Mouse (Mus musculus) liver, embryonic 14.5 days (tissue): Measurements from ENCODE around the gene Papln.

Experiments used
- CTCF ChIP-seq: IDR thresholded peaks from 2 replicates; pipeline ENCODE4 v1.5.1; 2016; ENCODE audit warnings: antibody characterized with exemption, low read depth, control low read depth
- EP300 ChIP-seq: IDR thresholded peaks from 2 replicates; pipeline ENCODE4 v1.6.1; 2016; ENCODE audit warnings: antibody characterized with exemption, low read depth

DNA sequence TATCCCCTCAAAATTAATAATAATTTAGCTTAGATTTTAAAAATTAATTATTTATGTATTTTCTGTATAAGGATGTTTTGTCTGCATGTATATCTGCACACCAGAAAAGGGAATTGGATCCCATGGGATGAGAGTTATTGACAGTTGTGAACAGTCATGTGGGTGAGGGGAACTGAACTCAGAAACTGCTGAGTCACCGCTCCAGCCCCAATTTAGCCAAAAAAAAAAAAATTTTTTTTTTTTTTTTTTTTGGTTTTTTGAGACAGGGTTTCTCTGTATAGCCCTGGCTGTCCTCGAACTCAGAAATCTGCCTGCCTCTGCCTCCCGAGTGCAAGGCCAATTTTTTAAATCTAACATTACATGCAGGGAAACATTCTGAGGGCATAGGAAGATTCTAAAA lies 48.5 kb downstream of the Papln start:
- TF ChIP-seq EP300 (no peak), CTCF (no peak)
